Mouse (Mus musculus): ENCODE measurements around the gene Nucb1. TPM values are rescaled to one million over a fixed set of nuclear protein-coding genes. Genes with fewer than 3 reads are reported as not detected.
A peak's percentile ranks its signal among the peaks of the same experiment; 100 is the strongest.

The Nucb1 gene
- polyA plus RNA-seq, 1 experiment from 2014 or later = 159 TPM

GRCm38 (mm10) chr7:45478774-45479173 lies 31.4 kb downstream of the Nucb1 start:
- WGBS = 95% methylated on average over 7 of the region's 7 CpGs

GRCm38 (mm10) chr7:45477003-45477402 lies 33.2 kb downstream of the Nucb1 start:
- no peak overlapping the region for H3K9ac ChIP-seq (ENCODE audit: low read length)

More at GRCm38 (mm10) chr7:45478774-45479173, 31.4 kb downstream of the Nucb1 start:
- Histone ChIP-seq H3K4me2 (ENCODE audit: low read length) (no peak overlapping the region), H3K9me3 (ENCODE audit: control insufficient read depth, low read length) (no peaks in the 10 kb centered on the region), H3K27me3 (ENCODE audit: control insufficient read depth, insufficient read depth, low read length) (no peaks in the 10 kb centered on the region), H3K9ac (ENCODE audit: low read length) (no peak overlapping the region), H3K27ac (replicated peaks in 1 of 2; ENCODE audit: control insufficient read depth in 1 of 2, insufficient read depth in 1 of 2, low read depth in 2 of 2, low read length in 2 of 2) (no peak overlapping the region), H3K36me3 (ENCODE audit: control insufficient read depth, insufficient read depth, low read length) (no peaks in the 10 kb centered on the region), H3K4me3 (ENCODE audit: control insufficient read depth in 1 of 2, insufficient read depth in 1 of 2, low read depth in 1 of 2, low read length in 2 of 2) (no peak overlapping the region), H3K4me1 (ENCODE audit: control insufficient read depth in 2 of 2, insufficient read depth in 2 of 2, low read length in 2 of 2) (peaks cover 0 to 5% of the 10 kb centered on the region in 2 experiments; a peak in 2 of 4 replicates)
- ATAC-seq (ENCODE audit: insufficient number of reproducible peaks, insufficient read depth, low FRiP score, low read depth) = no peak

GRCm38 (mm10) chr7:45476453-45476852 lies 33.8 kb downstream of the Nucb1 start:
- ATAC-seq (ENCODE audit: insufficient number of reproducible peaks, insufficient read depth, low FRiP score, low read depth) = no peak
- H3K9ac ChIP-seq (ENCODE audit: low read length) = no peak overlapping the region
- H3K9me3 ChIP-seq (ENCODE audit: control insufficient read depth, low read length) = no peaks in the 10 kb centered on the region
- H3K27ac ChIP-seq (replicated peaks in 1 of 2; ENCODE audit: control insufficient read depth in 1 of 2, insufficient read depth in 1 of 2, low read depth in 2 of 2, low read length in 2 of 2) = no peak overlapping the region
- H3K4me3 ChIP-seq (ENCODE audit: control insufficient read depth in 1 of 2, insufficient read depth in 1 of 2, low read depth in 1 of 2, low read length in 2 of 2) = no peak overlapping the region
- H3K4me1 ChIP-seq (ENCODE audit: control insufficient read depth in 2 of 2, insufficient read depth in 2 of 2, low read length in 2 of 2) = peaks cover 0 to 5% of the 10 kb centered on the region in 2 experiments; a peak in 2 of 4 replicates
- H3K27me3 ChIP-seq (ENCODE audit: control insufficient read depth, insufficient read depth, low read length) = no peaks in the 10 kb centered on the region
- WGBS = 58% methylated on average over 1 of the region's 1 CpGs
- no peak overlapping the region for H3K4me2 ChIP-seq (ENCODE audit: low read length)
- H3K36me3 ChIP-seq (ENCODE audit: control insufficient read depth, insufficient read depth, low read length) = no peaks in the 10 kb centered on the region

More at GRCm38 (mm10) chr7:45477003-45477402, 33.2 kb downstream of the Nucb1 start:
- Histone ChIP-seq H3K4me1 (ENCODE audit: control insufficient read depth in 2 of 2, insufficient read depth in 2 of 2, low read length in 2 of 2) (peaks cover 0 to 5% of the 10 kb centered on the region in 2 experiments; a peak in 2 of 4 replicates), H3K9me3 (ENCODE audit: control insufficient read depth, low read length) (no peaks in the 10 kb centered on the region), H3K4me2 (ENCODE audit: low read length) (no peak overlapping the region), H3K36me3 (ENCODE audit: control insufficient read depth, insufficient read depth, low read length) (no peaks in the 10 kb centered on the region), H3K27ac (replicated peaks in 1 of 2; ENCODE audit: control insufficient read depth in 1 of 2, insufficient read depth in 1 of 2, low read depth in 2 of 2, low read length in 2 of 2) (no peak overlapping the region), H3K27me3 (ENCODE audit: control insufficient read depth, insufficient read depth, low read length) (no peaks in the 10 kb centered on the region), H3K4me3 (ENCODE audit: control insufficient read depth in 1 of 2, insufficient read depth in 1 of 2, low read depth in 1 of 2, low read length in 2 of 2) (no peak overlapping the region)
- 14% methylated on average over 3 of the region's 3 CpGs for WGBS
- no peak for ATAC-seq (ENCODE audit: insufficient number of reproducible peaks, insufficient read depth, low FRiP score, low read depth)

GRCm38 (mm10) chr7:45475291-45475969 lies 34.8 kb downstream of the Nucb1 start:
- Histone ChIP-seq H3K9ac (ENCODE audit: low read length) (peak overlapping the region; percentile 55; the same call in 1 of the 2 replicates), H3K27ac (replicated peaks in 1 of 2; ENCODE audit: control insufficient read depth in 1 of 2, insufficient read depth in 1 of 2, low read depth in 2 of 2, low read length in 2 of 2) (no peak overlapping the region), H3K9me3 (ENCODE audit: control insufficient read depth, low read length) (no peaks in the 10 kb centered on the region), H3K4me3 (ENCODE audit: control insufficient read depth in 1 of 2, insufficient read depth in 1 of 2, low read depth in 1 of 2, low read length in 2 of 2) (peak overlapping the region; percentile 19 to 33; a peak in 3 of 4 replicates), H3K4me1 (ENCODE audit: control insufficient read depth in 2 of 2, insufficient read depth in 2 of 2, low read length in 2 of 2) (peaks cover 0 to 5% of the 10 kb centered on the region in 2 experiments; a peak in 2 of 4 replicates), H3K27me3 (ENCODE audit: control insufficient read depth, insufficient read depth, low read length) (no peaks in the 10 kb centered on the region), H3K36me3 (ENCODE audit: control insufficient read depth, insufficient read depth, low read length) (no peaks in the 10 kb centered on the region), H3K4me2 (ENCODE audit: low read length) (peak overlapping the region; percentile 50)
- ATAC-seq (ENCODE audit: insufficient number of reproducible peaks, insufficient read depth, low FRiP score, low read depth) = no peak
- 59% methylated on average over 16 of the region's 16 CpGs for WGBS

GRCm38 (mm10) chr7:45470869-45471268 lies 39.3 kb downstream of the Nucb1 start:
- H3K4me1 ChIP-seq (ENCODE audit: control insufficient read depth in 2 of 2, insufficient read depth in 2 of 2, low read length in 2 of 2) = peaks cover 7 to 8% of the 10 kb centered on the region in 2 experiments
- H3K4me2 ChIP-seq (ENCODE audit: low read length) = no peak overlapping the region
- WGBS = 5% methylated on average over 3 of the region's 3 CpGs
- no peaks in the 10 kb centered on the region; the same call in 1 of the 2 replicates for H3K36me3 ChIP-seq (ENCODE audit: control insufficient read depth, insufficient read depth, low read length)
- no peaks in the 10 kb centered on the region for H3K9me3 ChIP-seq (ENCODE audit: control insufficient read depth, low read length)
- no peak for ATAC-seq (ENCODE audit: insufficient number of reproducible peaks, insufficient read depth, low FRiP score, low read depth)
- no peaks in the 10 kb centered on the region for H3K27me3 ChIP-seq (ENCODE audit: control insufficient read depth, insufficient read depth, low read length)
- no peak overlapping the region for H3K9ac ChIP-seq (ENCODE audit: low read length)
- no peak overlapping the region for H3K27ac ChIP-seq (replicated peaks in 1 of 2; ENCODE audit: control insufficient read depth in 1 of 2, insufficient read depth in 1 of 2, low read depth in 2 of 2, low read length in 2 of 2)
- no peak overlapping the region for H3K4me3 ChIP-seq (ENCODE audit: control insufficient read depth in 1 of 2, insufficient read depth in 1 of 2, low read depth in 1 of 2, low read length in 2 of 2)

GRCm38 (mm10) chr7:45467090-45467670 lies 43.0 kb downstream of the Nucb1 start:
- peak overlapping the region; percentile 92 for H3K9ac ChIP-seq (ENCODE audit: low read length)
- H3K36me3 ChIP-seq (ENCODE audit: control insufficient read depth, insufficient read depth, low read length) = peaks cover 32% of the 10 kb centered on the region
- H3K4me1 ChIP-seq (ENCODE audit: control insufficient read depth in 2 of 2, insufficient read depth in 2 of 2, low read length in 2 of 2) = peaks cover 6 to 14% of the 10 kb centered on the region in 2 experiments; a peak in 3 of 4 replicates
- WGBS = 40% methylated on average over 7 of the region's 7 CpGs
- H3K27me3 ChIP-seq (ENCODE audit: control insufficient read depth, insufficient read depth, low read length) = no peaks in the 10 kb centered on the region
- ATAC-seq (ENCODE audit: insufficient number of reproducible peaks, insufficient read depth, low FRiP score, low read depth) = no peak
- no peaks in the 10 kb centered on the region for H3K9me3 ChIP-seq (ENCODE audit: control insufficient read depth, low read length)
- H3K4me2 ChIP-seq (ENCODE audit: low read length) = peak overlapping the region; percentile 88
- H3K4me3 ChIP-seq (ENCODE audit: control insufficient read depth in 1 of 2, insufficient read depth in 1 of 2, low read depth in 1 of 2, low read length in 2 of 2) = peak overlapping the region; percentile 87 to 89
- no peak overlapping the region for H3K27ac ChIP-seq (replicated peaks in 1 of 2; ENCODE audit: control insufficient read depth in 1 of 2, insufficient read depth in 1 of 2, low read depth in 2 of 2, low read length in 2 of 2)

GRCm38 (mm10) chr7:45466283-45467089 lies 43.7 kb downstream of the Nucb1 start, which contains the start of gene Bax:
Bax (minus strand) TSS chr7:45466898.
- Histone ChIP-seq H3K4me3 (ENCODE audit: control insufficient read depth in 1 of 2, insufficient read depth in 1 of 2, low read depth in 1 of 2, low read length in 2 of 2) (peak within 1 kb of the TSS; percentile 87 to 89), H3K4me1 (ENCODE audit: control insufficient read depth in 2 of 2, insufficient read depth in 2 of 2, low read length in 2 of 2) (peaks cover 6 to 14% of the 10 kb centered on the region in 2 experiments; a peak in 3 of 4 replicates), H3K9me3 (ENCODE audit: control insufficient read depth, low read length) (no peaks in the 10 kb centered on the region), H3K9ac (ENCODE audit: low read length) (peak within 1 kb of the TSS; percentile 92), H3K27ac (replicated peaks in 1 of 2; ENCODE audit: control insufficient read depth in 1 of 2, insufficient read depth in 1 of 2, low read depth in 2 of 2, low read length in 2 of 2) (peak within 1 kb of the TSS; percentile 40 to 64; a peak in 2 of 4 replicates), H3K4me2 (ENCODE audit: low read length) (peak within 1 kb of the TSS; percentile 88), H3K27me3 (ENCODE audit: control insufficient read depth, insufficient read depth, low read length) (no peaks in the 10 kb centered on the region), H3K36me3 (ENCODE audit: control insufficient read depth, insufficient read depth, low read length) (peaks cover 39% of the 10 kb centered on the region)
- peak; percentile 77 for ATAC-seq (ENCODE audit: insufficient number of reproducible peaks, insufficient read depth, low FRiP score, low read depth)
- WGBS = under 1% methylated on average over 56 of the region's 58 CpGs
